Mouse (Mus musculus) forebrain, embryonic 13.5 days (tissue): Measurements from ENCODE around the gene Fam205a1. TPM values are rescaled to one million over a fixed set of nuclear protein-coding genes. Genes with fewer than 3 reads are reported as not detected.
A peak's percentile ranks its signal among the peaks of the same experiment; 100 is the strongest.
"Not testable (repeated sequence)": the region's sequence is repeated elsewhere in the genome, so short reads cannot be mapped to it uniquely, and the experiment has no call there.

Experiments
- ATAC-seq: fragments of 200-750 bp; cut with Nextera tagmentation; 2 replicates; pipeline ENCODE4 v1.8.0; 2017
- H3K27ac ChIP-seq: fragments of 300-500 bp; sonication (generic); 2 replicates; pipeline ENCODE4 v1.5.1; 2015; ENCODE audit warnings: inconsistent platforms, mild to moderate bottlenecking, moderate library complexity
- H3K27me3 ChIP-seq: fragments of 300-500 bp; sonication (generic); 2 replicates; pipeline ENCODE4 v1.6.1; 2015; ENCODE audit warnings: mild to moderate bottlenecking, inconsistent platforms
- H3K36me3 ChIP-seq: fragments of 300-500 bp; sonication (generic); 2 replicates; pipeline ENCODE4 v1.6.1; 2015; ENCODE audit warnings: mild to moderate bottlenecking, inconsistent platforms; ENCODE audit not compliant: poor library complexity, severe bottlenecking
- H3K4me1 ChIP-seq: fragments of 300-500 bp; sonication (generic); 2 replicates; pipeline ENCODE4 v1.6.1; 2015; ENCODE audit warnings: inconsistent platforms
- H3K4me2 ChIP-seq: fragments of 300-500 bp; sonication (generic); 2 replicates; pipeline ENCODE4 v1.6.1; 2015; ENCODE audit warnings: inconsistent platforms, mild to moderate bottlenecking, moderate library complexity
- H3K4me3 ChIP-seq: fragments of 300-500 bp; sonication (generic); 2 replicates; pipeline ENCODE4 v1.5.1; 2015; ENCODE audit warnings: mild to moderate bottlenecking, inconsistent platforms
- H3K9ac ChIP-seq: fragments of 300-500 bp; sonication (generic); 2 replicates; pipeline ENCODE4 v1.6.1; 2015; ENCODE audit warnings: mild to moderate bottlenecking, inconsistent platforms
- H3K9me3 ChIP-seq: fragments of 300-500 bp; sonication (generic); replicated peaks from 2 replicates; pipeline ENCODE4 v1.6.1; 2016; ENCODE audit warnings: inconsistent platforms
- WGBS: fragments of 180-500 bp; shearing (Covaris S2); methylation state at CpG from one replicate; pipeline ENCODE4 v1.1.7; 2015; 5-methylcytosine and 5-hydroxymethylcytosine counted together
- polyA plus RNA-seq: library from polyadenylated mRNA; unstranded; fragments of >200 nt; fragmentation: Nextera tagmentation; extraction: Ambion mirVana; gene quantifications from 2 replicates; pipeline ENCODE4 v1.2.1, GENCODE M21; 2015

Fam205a1 gene
- polyA plus RNA-seq, result 0.05 TPM in 1 of 2 replicates, not detected in the other

- not testable (repeated sequence) for H3K4me2 ChIP-seq, H3K27me3 ChIP-seq, ATAC-seq, H3K4me3 ChIP-seq, H3K27ac ChIP-seq, H3K9ac ChIP-seq, H3K4me1 ChIP-seq, H3K36me3 ChIP-seq, H3K9me3 ChIP-seq
- WGBS, result 40% methylated on average over 1 of the region's 1 CpGs
Measured at GRCm38 (mm10) chr4:42853788-42854187, at the start of gene Fam205a1. Gene Fam205a1 (minus strand): TSS chr4:42853888.

- Histone ChIP-seq H3K9ac (no peak overlapping the region), H3K36me3 (no peaks in the 10 kb centered on the region), H3K27ac (no peak overlapping the region), H3K9me3 (no peaks in the 10 kb centered on the region), H3K4me2 (no peak overlapping the region), H3K4me3 (no peak overlapping the region), H3K4me1 (no peaks in the 10 kb centered on the region), H3K27me3 (peaks cover 5% of the 10 kb centered on the region; the same call in 1 of the 2 replicates)
- no peak for ATAC-seq
- 93% methylated on average over 5 of the region's 5 CpGs for WGBS
Measured at GRCm38 (mm10) chr4:42902730-42903129, 49.0 kb upstream of the Fam205a1 start.

- Histone ChIP-seq H3K27me3 (peaks cover 5% of the 10 kb centered on the region; the same call in 1 of the 2 replicates), H3K4me1 (no peaks in the 10 kb centered on the region), H3K36me3 (no peaks in the 10 kb centered on the region), H3K4me3 (no peak overlapping the region), H3K27ac (no peak overlapping the region), H3K9me3 (no peaks in the 10 kb centered on the region), H3K4me2 (no peak overlapping the region), H3K9ac (no peak overlapping the region)
- no peak for ATAC-seq
- WGBS, result 70% methylated on average over 9 of the region's 9 CpGs
Measured at GRCm38 (mm10) chr4:42902174-42902573, 48.5 kb upstream of the Fam205a1 start.

GRCm38 (mm10) chr4:42900878-42901277 is 47.2 kb upstream of the Fam205a1 start:
- no peak overlapping the region for H3K9ac ChIP-seq
- H3K4me2 ChIP-seq, result no peak overlapping the region
- no peaks in the 10 kb centered on the region for H3K4me1 ChIP-seq
- H3K36me3 ChIP-seq, result no peaks in the 10 kb centered on the region
- H3K27ac ChIP-seq, result no peak overlapping the region
- no peaks in the 10 kb centered on the region for H3K9me3 ChIP-seq
- peaks cover 5% of the 10 kb centered on the region; the same call in 1 of the 2 replicates for H3K27me3 ChIP-seq
- 71% methylated on average over 5 of the region's 5 CpGs for WGBS
- ATAC-seq, result no peak
- H3K4me3 ChIP-seq, result no peak overlapping the region

GRCm38 (mm10) chr4:42898914-42899313 is 45.2 kb upstream of the Fam205a1 start:
- H3K9ac ChIP-seq, result no peak overlapping the region
- peaks cover 5% of the 10 kb centered on the region; the same call in 1 of the 2 replicates for H3K27me3 ChIP-seq
- no peak overlapping the region for H3K27ac ChIP-seq
- ATAC-seq, result no peak
- no peak overlapping the region for H3K4me2 ChIP-seq
- no peaks in the 10 kb centered on the region for H3K9me3 ChIP-seq
- H3K4me1 ChIP-seq, result peaks cover 10% of the 10 kb centered on the region; the same call in 1 of the 2 replicates
- 27% methylated on average over 3 of the region's 3 CpGs for WGBS
- no peaks in the 10 kb centered on the region for H3K36me3 ChIP-seq
- no peak overlapping the region for H3K4me3 ChIP-seq

GRCm38 (mm10) chr4:42895118-42895517 is 41.4 kb upstream of the Fam205a1 start:
- Histone ChIP-seq H3K4me2 (no peak overlapping the region), H3K4me1 (peaks cover 10% of the 10 kb centered on the region; the same call in 1 of the 2 replicates), H3K27me3 (peaks cover 9% of the 10 kb centered on the region; the same call in 1 of the 2 replicates), H3K9me3 (no peaks in the 10 kb centered on the region), H3K9ac (no peak overlapping the region; the same call in 1 of the 2 replicates), H3K36me3 (no peaks in the 10 kb centered on the region), H3K27ac (no peak overlapping the region), H3K4me3 (no peak overlapping the region)
- peak; percentile 61 for ATAC-seq
- 28% methylated on average over 7 of the region's 7 CpGs for WGBS

GRCm38 (mm10) chr4:42891176-42891575 is 37.5 kb upstream of the Fam205a1 start:
- ATAC-seq, result no peak
- Histone ChIP-seq H3K4me3 (no peak overlapping the region), H3K4me1 (peaks cover 10% of the 10 kb centered on the region; the same call in 1 of the 2 replicates), H3K9ac (no peak overlapping the region), H3K9me3 (no peaks in the 10 kb centered on the region), H3K27ac (no peak overlapping the region), H3K36me3 (no peaks in the 10 kb centered on the region), H3K27me3 (peaks cover 5% of the 10 kb centered on the region; the same call in 1 of the 2 replicates), H3K4me2 (no peak overlapping the region)
- WGBS, result 66% methylated on average over 7 of the region's 7 CpGs

- H3K9ac ChIP-seq, result no peak overlapping the region
- no peaks in the 10 kb centered on the region for H3K36me3 ChIP-seq
- no peaks in the 10 kb centered on the region for H3K9me3 ChIP-seq
- WGBS, result 94% methylated on average over 6 of the region's 6 CpGs
- no peaks in the 10 kb centered on the region for H3K4me1 ChIP-seq
- ATAC-seq, result no peak
- H3K27ac ChIP-seq, result no peak overlapping the region
- no peak overlapping the region for H3K4me3 ChIP-seq
- H3K4me2 ChIP-seq, result no peak overlapping the region
- H3K27me3 ChIP-seq, result peaks cover 5% of the 10 kb centered on the region; the same call in 1 of the 2 replicates
Measured at GRCm38 (mm10) chr4:42888806-42889205, 35.1 kb upstream of the Fam205a1 start.

- Histone ChIP-seq H3K27ac (no peak overlapping the region), H3K4me1 (no peaks in the 10 kb centered on the region), H3K27me3 (no peaks in the 10 kb centered on the region; the same call in 1 of the 2 replicates), H3K36me3 (no peaks in the 10 kb centered on the region), H3K4me3 (no peak overlapping the region), H3K4me2 (no peak overlapping the region), H3K9ac (no peak overlapping the region), H3K9me3 (no peaks in the 10 kb centered on the region)
- 90% methylated on average over 6 of the region's 6 CpGs for WGBS
- ATAC-seq, result no peak
Measured at GRCm38 (mm10) chr4:42886926-42887325, 33.2 kb upstream of the Fam205a1 start.

- Histone ChIP-seq H3K36me3 (no peaks in the 10 kb centered on the region), H3K4me1 (no peaks in the 10 kb centered on the region), H3K9me3 (no peaks in the 10 kb centered on the region), H3K4me2 (no peak overlapping the region), H3K4me3 (no peak overlapping the region), H3K27me3 (no peaks in the 10 kb centered on the region), H3K9ac (no peak overlapping the region), H3K27ac (no peak overlapping the region)
- no peak for ATAC-seq
- 36% methylated on average over 1 of the region's 1 CpGs for WGBS
Measured at GRCm38 (mm10) chr4:42880677-42880948, 26.9 kb upstream of the Fam205a1 start.

- Histone ChIP-seq H3K36me3 (no peaks in the 10 kb centered on the region), H3K9me3 (no peaks in the 10 kb centered on the region), H3K27ac (no peak overlapping the region), H3K4me1 (no peaks in the 10 kb centered on the region), H3K9ac (no peak overlapping the region), H3K27me3 (no peaks in the 10 kb centered on the region), H3K4me2 (no peak overlapping the region), H3K4me3 (no peak overlapping the region)
- ATAC-seq, result no peak
- 87% methylated on average over 16 of the region's 16 CpGs for WGBS
Measured at GRCm38 (mm10) chr4:42879829-42880676, 26.4 kb upstream of the Fam205a1 start.

- no peak overlapping the region for H3K9ac ChIP-seq
- H3K4me3 ChIP-seq, result no peak overlapping the region
- WGBS, result 92% methylated on average over 2 of the region's 2 CpGs
- H3K4me1 ChIP-seq, result no peaks in the 10 kb centered on the region
- H3K27ac ChIP-seq, result no peak overlapping the region
- no peaks in the 10 kb centered on the region for H3K36me3 ChIP-seq
- H3K9me3 ChIP-seq, result no peaks in the 10 kb centered on the region
- no peaks in the 10 kb centered on the region for H3K27me3 ChIP-seq
- ATAC-seq, result no peak
- H3K4me2 ChIP-seq, result no peak overlapping the region
Measured at GRCm38 (mm10) chr4:42877657-42878056, 24.0 kb upstream of the Fam205a1 start.
